Mouse (Mus musculus) megakaryocyte, adult 5-6 weeks (primary cell): ENCODE results near the gene Gm26657. TPM values are rescaled to one million over a fixed set of nuclear protein-coding genes. Genes with fewer than 3 reads are reported as not detected.

ENCODE experiments used
- ATAC-seq: 2 replicates; pipeline ENCODE4 v1.8.0; 2016; ENCODE audit warnings: mild to moderate bottlenecking, inconsistent platforms; ENCODE audit not compliant: poor library complexity, severe bottlenecking
- total RNA-seq, 2 experiments: library from RNA; stranded (forward) in 1 of 2; stranded (reverse) in 1 of 2; fragments of 153-499, 151-499 nt in 1 of 2; fragments of 221-1000, 200-1000 nt in 1 of 2; gene quantifications; 2 replicates each; pipeline versions ENCODE4 v1.2.3 to v1.2.4; 2015 to 2017

Gene Gm26657
- total RNA-seq, 2 experiments from 2014 or later, result not detected

DNA sequence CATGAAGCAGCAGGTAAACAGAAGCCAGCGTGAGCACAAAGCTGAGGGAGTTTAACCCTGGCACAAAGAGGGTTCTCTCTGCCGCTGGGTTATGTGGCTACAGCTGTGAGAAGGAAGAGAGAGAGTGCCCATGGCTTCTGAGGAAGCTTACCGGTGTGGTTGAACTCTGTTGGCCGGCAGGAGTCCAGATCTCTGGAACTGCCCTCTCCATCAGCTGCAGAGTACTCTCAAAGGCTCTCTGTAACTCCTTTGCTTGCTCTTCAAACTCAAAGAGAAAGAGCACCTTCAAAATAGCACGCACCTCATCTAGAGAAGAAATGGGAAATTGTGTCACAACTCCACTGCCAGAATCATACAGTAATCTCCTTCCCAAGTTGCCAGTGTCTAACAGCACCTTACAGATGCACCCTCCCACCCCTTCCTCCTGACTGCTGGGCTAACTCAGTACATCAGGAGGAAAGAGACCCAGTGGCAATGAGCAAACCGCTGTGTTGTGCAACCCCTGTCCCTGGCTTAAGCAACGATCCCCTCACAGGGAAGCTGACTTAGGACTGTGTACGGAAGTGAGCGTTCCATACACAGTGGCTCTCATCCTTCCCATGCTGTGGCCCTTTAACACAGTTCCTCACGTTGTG, 17.2 kb downstream of the Gm26657 start:
- ATAC-seq, result peak; percentile 88

DNA sequence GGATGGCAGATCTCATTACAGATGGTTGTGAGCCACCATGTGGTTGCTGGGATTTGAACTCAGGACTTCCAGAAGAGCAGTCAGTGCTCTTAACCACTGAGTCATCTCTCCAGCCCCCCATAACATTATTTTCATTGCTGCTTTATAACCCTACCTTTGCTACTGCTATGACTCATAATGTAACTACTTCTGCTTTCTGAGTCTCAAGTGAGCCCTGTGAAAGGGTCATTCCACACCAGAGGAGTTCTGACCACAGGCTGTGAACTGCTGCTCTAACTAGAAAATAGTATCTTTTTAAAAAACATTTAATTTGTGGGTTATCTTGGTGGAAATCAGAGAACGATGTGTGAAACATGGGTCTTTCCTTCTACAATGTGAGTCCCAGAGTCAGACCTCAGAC, 17.8 kb downstream of the Gm26657 start:
- peak; percentile 64 for ATAC-seq

DNA sequence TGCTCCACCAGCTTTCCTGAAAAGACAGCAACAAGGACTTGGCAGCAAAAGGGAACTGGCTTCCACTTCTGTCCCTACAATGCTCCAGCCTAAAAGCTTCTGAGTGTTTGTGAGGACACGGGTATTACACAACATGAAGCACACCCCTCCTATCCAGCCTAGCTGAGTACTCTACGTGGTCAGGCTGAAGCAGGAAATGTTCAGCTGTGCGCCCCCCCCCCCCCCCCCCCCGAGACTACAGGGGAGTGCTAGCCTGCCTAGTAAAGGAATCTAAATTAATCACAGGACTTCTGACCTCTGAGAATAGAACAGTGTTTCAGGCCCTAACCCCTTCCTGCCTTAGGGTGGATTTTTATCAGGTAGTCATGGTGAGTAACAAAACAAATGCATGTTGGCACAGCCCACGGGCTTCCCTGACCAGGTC, 28.0 kb downstream of the Gm26657 start:
- peak; percentile 40; the same call in 1 of the 2 replicates for ATAC-seq

DNA sequence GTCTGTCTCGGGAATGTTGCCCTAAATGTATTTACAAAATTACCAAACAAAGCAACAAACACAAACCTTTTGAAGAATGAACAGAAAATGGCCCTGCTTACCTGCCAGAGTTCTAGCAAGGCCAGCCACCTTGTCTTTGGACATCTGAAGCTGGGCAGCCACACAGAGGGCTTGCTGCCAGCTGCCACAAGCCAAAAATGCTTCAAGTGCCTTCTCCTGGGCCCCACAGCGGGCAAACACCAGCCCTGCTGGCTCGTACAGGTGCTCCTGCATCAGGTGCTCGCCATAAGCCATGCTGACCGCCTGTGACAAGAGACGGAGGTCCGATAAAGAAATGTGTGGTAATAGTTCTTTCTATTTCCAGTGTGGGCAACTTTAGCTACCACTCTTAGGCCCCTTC, 29.0 kb downstream of the Gm26657 start:
- ATAC-seq, result no peak

DNA sequence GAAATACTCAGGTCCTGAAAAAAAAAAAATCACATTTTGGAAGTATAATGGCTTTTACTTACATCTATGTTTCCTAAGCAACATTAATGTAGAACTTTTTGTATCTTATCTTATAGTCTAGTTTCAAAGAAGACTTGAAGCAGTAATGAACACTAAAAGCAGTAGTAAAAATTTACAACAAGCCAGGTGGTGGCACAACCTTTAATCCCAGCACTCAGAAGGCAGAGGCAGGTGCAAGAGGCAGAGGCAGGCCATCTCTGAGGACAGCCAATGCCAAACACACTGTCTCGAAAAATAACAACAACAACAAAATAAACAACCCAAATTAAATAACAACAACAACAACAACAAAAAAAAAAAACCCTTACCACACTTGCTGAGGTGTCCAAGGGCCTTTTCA, 31.2 kb downstream of the Gm26657 start:
- ATAC-seq, result no peak

Other genes with a start within 250 kb of the Gm26657 start
- gene Actl7b, start 1.4 kb downstream of the Gm26657 start, total RNA-seq (2015), result 0.13 TPM in 1 of 2 replicates, not detected in the other
- not detected in 2 replicates for gene Actl7b, start 1.4 kb downstream of the Gm26657 start, total RNA-seq (2017)
- not detected in 2 replicates for gene Actl7a, start 3.3 kb downstream of the Gm26657 start, total RNA-seq (2015)
- not detected in 2 replicates for gene Actl7a, start 3.3 kb downstream of the Gm26657 start, total RNA-seq (2017)
- 34.6 and 35.3 TPM in 2 replicates for gene Elp1, start 62.3 kb downstream of the Gm26657 start, total RNA-seq (2015)
- 31.2 and 33.0 TPM in 2 replicates for gene Elp1, start 62.3 kb downstream of the Gm26657 start, total RNA-seq (2017)
- gene Fam206a, start 62.3 kb downstream of the Gm26657 start, total RNA-seq (2015), result 15.7 and 18.9 TPM in 2 replicates
- gene Fam206a, start 62.3 kb downstream of the Gm26657 start, total RNA-seq (2017), result 5.7 and 6.6 TPM in 2 replicates
- 0.73 and 2.5 TPM in 2 replicates for gene Ctnnal1, start 125.1 kb downstream of the Gm26657 start, total RNA-seq (2015)
- gene Ctnnal1, start 125.1 kb downstream of the Gm26657 start, total RNA-seq (2017), result 1.7 and 1.9 TPM in 2 replicates
- gene Tmem245, start 207.4 kb downstream of the Gm26657 start, total RNA-seq (2015), result 10.1 and 10.9 TPM in 2 replicates
- 4.6 and 10.0 TPM in 2 replicates for gene Tmem245, start 207.4 kb downstream of the Gm26657 start, total RNA-seq (2017)